Mouse (Mus musculus): ENCODE data around the gene Flywch1.

- no peak for TF ChIP-seq TAL1 (IDR thresholded peaks at IDR 0.05; ENCODE audit: low read length)
- TF ChIP-seq GATA1 (IDR thresholded peaks at IDR 0.05; ENCODE audit: low read length), result no peak
Observed at GRCm38 (mm10) chr17:23815641-23816040, 44.2 kb upstream of the Flywch1 start.
